Mouse (Mus musculus) cerebellum, adult 8-10 months (tissue): ENCODE data around the gene Cbx8.

Experiments
- DNase-seq: peaks from one replicate; pipeline ENCODE4 v3.0.0; 2022

Gene Cbx8

GRCm38 (mm10) chr11:119047261-119048132 lies 6.7 kb upstream of the Cbx8 start:
- DNase-seq = no peak

- no peak for DNase-seq
These were observed 6.0 kb upstream of the Cbx8 start for GRCm38 (mm10) chr11:119046601-119047245.

- peak; percentile 26 for DNase-seq
These were observed 4.0 kb upstream of the Cbx8 start for GRCm38 (mm10) chr11:119044551-119045337.

GRCm38 (mm10) chr11:119043761-119044550 lies 3.2 kb upstream of the Cbx8 start:
- no peak for DNase-seq

- no peak for DNase-seq
These were observed 2.4 kb upstream of the Cbx8 start for GRCm38 (mm10) chr11:119043273-119043540.

GRCm38 (mm10) chr11:119042466-119043272 lies 1.9 kb upstream of the Cbx8 start:
- DNase-seq = no peak

GRCm38 (mm10) chr11:119041750-119042465 lies 1.1 kb upstream of the Cbx8 start:
- DNase-seq = no peak

GRCm38 (mm10) chr11:119041325-119041716 lies 552 bp upstream of the Cbx8 start:
- no peak for DNase-seq

- no peak for DNase-seq
These were observed 847 bp downstream of the Cbx8 start for GRCm38 (mm10) chr11:119039732-119040512.

- no peak for DNase-seq
These were observed 1.9 kb downstream of the Cbx8 start for GRCm38 (mm10) chr11:119038744-119039484.

- no peak for DNase-seq
These were observed 2.9 kb downstream of the Cbx8 start for GRCm38 (mm10) chr11:119037780-119038401.

GRCm38 (mm10) chr11:119036934-119037779 lies 3.6 kb downstream of the Cbx8 start:
- no peak for DNase-seq

- DNase-seq = no peak
These were observed 4.3 kb downstream of the Cbx8 start for GRCm38 (mm10) chr11:119036447-119036846.

GRCm38 (mm10) chr11:119035686-119036165 lies 5.0 kb downstream of the Cbx8 start:
- no peak for DNase-seq

- DNase-seq = no peak
These were observed 5.6 kb downstream of the Cbx8 start for GRCm38 (mm10) chr11:119035094-119035685.

GRCm38 (mm10) chr11:119034635-119035034 lies 6.1 kb downstream of the Cbx8 start:
- no peak for DNase-seq

GRCm38 (mm10) chr11:119033874-119034558 lies 6.8 kb downstream of the Cbx8 start:
- DNase-seq = peak; percentile 76
